Mouse (Mus musculus) limb, embryonic 10.5 days (tissue): ENCODE measurements around the gene Grm1. TPM values are rescaled to one million over a fixed set of nuclear protein-coding genes. Genes with fewer than 3 reads are reported as not detected.

Experiments used
- DNase-seq: peaks from one replicate; pipeline ENCODE4 v3.0.0-alpha.2; 2017; ENCODE audit warnings: low spot score
- H3K27ac ChIP-seq: fragments of 300-500 bp; sonication (generic); 2 replicates; pipeline ENCODE4 v1.5.1; 2016; ENCODE audit warnings: mild to moderate bottlenecking
- H3K27me3 ChIP-seq: fragments of 300-500 bp; sonication (generic); 2 replicates; pipeline ENCODE4 v1.6.1; 2016; ENCODE audit warnings: low read depth, mild to moderate bottlenecking; ENCODE audit not compliant: poor library complexity, severe bottlenecking
- H3K36me3 ChIP-seq: fragments of 300-500 bp; sonication (generic); 2 replicates; pipeline ENCODE4 v1.6.1; 2016; ENCODE audit warnings: mild to moderate bottlenecking, moderate library complexity
- H3K4me1 ChIP-seq: fragments of 300-500 bp; sonication (generic); 2 replicates; pipeline ENCODE4 v1.6.1; 2016
- H3K4me3 ChIP-seq: fragments of 300-500 bp; sonication (generic); 2 replicates; pipeline ENCODE4 v1.5.1; 2016; ENCODE audit warnings: mild to moderate bottlenecking, moderate library complexity
- H3K9me3 ChIP-seq: fragments of 300-500 bp; sonication (generic); replicated peaks from 2 replicates; pipeline ENCODE4 v1.6.1; 2016; ENCODE audit warnings: mild to moderate bottlenecking
- WGBS: fragments of 180-500 bp; shearing (Covaris S2); methylation state at CpG from one replicate; pipeline ENCODE4 v1.1.7; 2016; 5-methylcytosine and 5-hydroxymethylcytosine counted together
- polyA plus RNA-seq: library from polyadenylated mRNA; unstranded; fragments of >200 nt; fragmentation: Nextera tagmentation; extraction: Ambion mirVana; gene quantifications from 2 replicates; pipeline ENCODE4 v1.2.1, GENCODE M21; 2016

Grm1 gene
- polyA plus RNA-seq, 1 experiment from 2014 or later, result not detected

DNA sequence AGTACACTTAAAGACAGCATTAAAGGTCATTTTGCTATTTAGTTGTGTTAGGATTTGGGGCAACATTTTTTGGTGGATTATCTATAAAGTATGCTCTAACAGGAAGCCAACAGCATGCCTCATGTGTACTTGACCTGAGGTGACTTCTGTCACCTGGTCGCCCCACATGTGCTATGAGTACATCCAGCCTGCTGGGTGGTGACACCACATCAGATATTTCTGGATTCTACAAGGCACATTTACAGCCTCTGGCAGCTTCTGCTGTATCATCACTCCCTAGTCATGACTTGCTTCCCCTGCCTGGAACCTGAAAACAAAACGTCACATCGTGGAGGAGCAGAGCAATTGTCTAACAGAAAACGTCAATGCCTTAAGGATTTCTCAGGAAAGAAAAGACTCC lies 292.2 kb downstream of the Grm1 start:
- 88% methylated on average over 4 of the region's 4 CpGs for WGBS
- no peaks in the 10 kb centered on the region for H3K9me3 ChIP-seq

GRCm38 (mm10) chr10:10787906-10788416 lies 294.2 kb downstream of the Grm1 start:
- H3K27me3 ChIP-seq, result no peaks in the 10 kb centered on the region
- no peak overlapping the region for H3K4me3 ChIP-seq
- H3K27ac ChIP-seq, result no peak overlapping the region
- no peaks in the 10 kb centered on the region for H3K4me1 ChIP-seq
- DNase-seq, result no peak
- H3K36me3 ChIP-seq, result no peaks in the 10 kb centered on the region
- no peaks in the 10 kb centered on the region for H3K9me3 ChIP-seq
- 79% methylated on average over 5 of the region's 6 CpGs for WGBS

More for the DNA sequence above, 292.2 kb downstream of the Grm1 start:
- no peak overlapping the region for H3K4me3 ChIP-seq
- DNase-seq, result no peak
- no peak overlapping the region for H3K27ac ChIP-seq
- no peaks in the 10 kb centered on the region for H3K27me3 ChIP-seq
- no peaks in the 10 kb centered on the region for H3K4me1 ChIP-seq
- H3K36me3 ChIP-seq, result no peaks in the 10 kb centered on the region

- WGBS, result 92% methylated on average over 3 of the region's 3 CpGs
- no peak for DNase-seq
- H3K4me1 ChIP-seq, result no peaks in the 10 kb centered on the region
- no peak overlapping the region for H3K27ac ChIP-seq
- no peaks in the 10 kb centered on the region for H3K27me3 ChIP-seq
- no peak overlapping the region for H3K4me3 ChIP-seq
- no peaks in the 10 kb centered on the region for H3K36me3 ChIP-seq
- no peaks in the 10 kb centered on the region for H3K9me3 ChIP-seq
Measured at GRCm38 (mm10) chr10:10785122-10785521, 297.0 kb downstream of the Grm1 start.

DNA sequence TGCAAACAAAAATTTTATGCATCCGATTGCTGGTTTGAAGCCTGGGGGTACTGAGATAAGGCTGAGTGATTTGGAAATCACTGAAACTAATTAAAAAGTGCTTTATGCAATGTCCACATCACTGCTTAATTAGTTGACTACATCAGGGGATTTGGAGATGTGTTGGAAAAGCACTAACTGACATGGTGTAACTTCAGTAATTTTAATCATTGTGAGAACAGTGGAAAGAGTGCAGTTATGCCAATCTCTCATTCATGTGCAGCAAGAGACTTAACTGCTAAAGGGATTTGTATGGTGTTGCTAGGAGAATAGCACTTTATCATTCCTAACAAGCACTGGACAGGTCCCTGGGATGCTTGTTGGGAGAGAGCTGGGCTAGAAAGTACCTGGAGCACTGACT lies 307.3 kb downstream of the Grm1 start:
- H3K4me1 ChIP-seq, result no peaks in the 10 kb centered on the region
- H3K9me3 ChIP-seq, result no peaks in the 10 kb centered on the region
- no peak for DNase-seq
- WGBS, result 91% methylated on average over 1 of the region's 1 CpGs
- no peaks in the 10 kb centered on the region for H3K27me3 ChIP-seq
- H3K27ac ChIP-seq, result no peak overlapping the region
- no peak overlapping the region for H3K4me3 ChIP-seq
- no peaks in the 10 kb centered on the region for H3K36me3 ChIP-seq

DNA sequence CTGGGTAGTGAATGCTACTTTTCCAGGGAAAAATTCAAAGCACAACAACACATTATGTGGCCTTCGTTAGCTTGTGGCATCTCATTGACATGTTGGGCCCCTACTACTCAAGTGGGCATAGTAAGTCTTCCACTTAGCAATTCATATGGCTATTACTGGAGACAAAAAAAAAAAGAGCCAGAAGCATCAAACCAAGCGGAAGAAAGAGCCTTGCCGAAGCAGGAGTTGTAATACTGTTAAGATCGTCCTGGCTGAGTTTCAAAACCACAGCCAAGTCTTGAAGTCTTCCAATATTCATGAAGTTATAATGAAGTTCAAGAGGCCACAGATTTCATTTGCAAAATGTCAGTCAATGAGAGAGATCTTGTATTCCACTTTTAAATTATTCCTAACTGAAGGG lies 319.1 kb downstream of the Grm1 start:
- Histone ChIP-seq H3K4me3 (no peak overlapping the region), H3K27ac (no peak overlapping the region), H3K36me3 (no peaks in the 10 kb centered on the region), H3K27me3 (no peaks in the 10 kb centered on the region), H3K4me1 (no peaks in the 10 kb centered on the region), H3K9me3 (no peaks in the 10 kb centered on the region)
- 92% methylated on average over 4 of the region's 4 CpGs for WGBS
- no peak for DNase-seq

DNA sequence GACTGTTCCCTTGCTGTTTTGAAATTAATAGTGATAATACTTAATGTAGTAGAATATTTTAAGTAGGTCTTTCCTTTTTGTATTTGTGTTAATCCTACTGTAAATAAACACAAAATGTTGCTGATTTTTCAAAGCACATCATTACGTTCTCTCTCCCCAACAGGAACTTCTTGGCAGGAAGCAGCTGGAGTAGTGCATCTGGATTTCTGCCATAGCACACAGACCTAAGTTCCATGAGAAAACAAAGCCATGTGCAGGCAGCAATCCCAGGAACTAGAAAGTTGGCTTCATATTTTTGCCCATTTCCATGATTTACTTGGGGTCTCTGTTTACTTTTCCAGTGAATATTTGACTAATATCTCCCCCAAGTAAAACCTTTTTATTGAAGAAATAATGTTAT lies 320.9 kb downstream of the Grm1 start:
- no peaks in the 10 kb centered on the region for H3K4me1 ChIP-seq
- no peak overlapping the region for H3K4me3 ChIP-seq
- H3K27me3 ChIP-seq, result no peaks in the 10 kb centered on the region
- no peak for DNase-seq
- WGBS, result 88% methylated on average over 1 of the region's 1 CpGs
- H3K27ac ChIP-seq, result no peak overlapping the region
- no peaks in the 10 kb centered on the region for H3K9me3 ChIP-seq
- no peaks in the 10 kb centered on the region for H3K36me3 ChIP-seq

- no peak for DNase-seq
- Histone ChIP-seq H3K4me1 (no peaks in the 10 kb centered on the region), H3K27ac (no peak overlapping the region), H3K36me3 (no peaks in the 10 kb centered on the region), H3K27me3 (no peaks in the 10 kb centered on the region), H3K4me3 (no peak overlapping the region), H3K9me3 (no peaks in the 10 kb centered on the region)
- WGBS, result 88% methylated on average over 2 of the region's 2 CpGs
Measured at GRCm38 (mm10) chr10:10760801-10761200, 321.4 kb downstream of the Grm1 start.

GRCm38 (mm10) chr10:10751033-10751432 lies 331.1 kb downstream of the Grm1 start:
- no peak for DNase-seq
- no peak overlapping the region for H3K4me3 ChIP-seq
- H3K36me3 ChIP-seq, result no peaks in the 10 kb centered on the region
- H3K27me3 ChIP-seq, result no peaks in the 10 kb centered on the region
- WGBS, result 77% methylated on average over 1 of the region's 1 CpGs
- no peaks in the 10 kb centered on the region for H3K4me1 ChIP-seq
- H3K9me3 ChIP-seq, result no peaks in the 10 kb centered on the region
- H3K27ac ChIP-seq, result no peak overlapping the region

- H3K4me3 ChIP-seq, result no peak overlapping the region
- H3K36me3 ChIP-seq, result no peaks in the 10 kb centered on the region
- H3K27ac ChIP-seq, result no peak overlapping the region
- 82% methylated on average over 1 of the region's 1 CpGs for WGBS
- H3K9me3 ChIP-seq, result no peaks in the 10 kb centered on the region
- no peaks in the 10 kb centered on the region for H3K27me3 ChIP-seq
- no peaks in the 10 kb centered on the region for H3K4me1 ChIP-seq
- no peak for DNase-seq
Measured at GRCm38 (mm10) chr10:10744097-10744496, 338.1 kb downstream of the Grm1 start.

DNA sequence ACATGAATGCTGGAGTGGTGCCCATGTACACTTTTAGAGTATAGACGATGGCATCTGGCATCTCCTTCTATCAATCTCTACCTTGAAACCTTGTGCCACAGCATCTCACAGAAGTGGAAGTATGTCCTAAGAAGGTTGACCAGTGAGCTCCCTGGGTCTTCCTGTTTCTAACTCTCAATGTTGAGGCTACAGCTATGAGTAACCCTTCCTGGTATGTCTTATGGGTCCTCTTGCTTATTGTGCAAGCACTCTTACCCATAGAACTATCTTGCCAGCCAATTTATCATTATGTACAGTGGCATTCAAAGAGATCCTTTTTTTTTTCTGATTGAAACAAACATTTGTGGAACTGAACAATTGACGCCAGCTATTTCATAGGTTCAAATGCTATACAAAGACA lies 340.0 kb downstream of the Grm1 start:
- no peak overlapping the region for H3K27ac ChIP-seq
- H3K36me3 ChIP-seq, result no peaks in the 10 kb centered on the region
- H3K4me3 ChIP-seq, result no peak overlapping the region
- H3K9me3 ChIP-seq, result no peaks in the 10 kb centered on the region
- WGBS, result 95% methylated on average over 2 of the region's 2 CpGs
- DNase-seq, result no peak
- no peaks in the 10 kb centered on the region for H3K27me3 ChIP-seq
- H3K4me1 ChIP-seq, result no peaks in the 10 kb centered on the region

GRCm38 (mm10) chr10:10741314-10741713 lies 340.8 kb downstream of the Grm1 start:
- H3K4me3 ChIP-seq, result no peak overlapping the region
- DNase-seq, result no peak
- no peaks in the 10 kb centered on the region for H3K9me3 ChIP-seq
- no peaks in the 10 kb centered on the region for H3K27me3 ChIP-seq
- 94% methylated on average over 5 of the region's 5 CpGs for WGBS
- no peak overlapping the region for H3K27ac ChIP-seq
- no peaks in the 10 kb centered on the region for H3K36me3 ChIP-seq
- H3K4me1 ChIP-seq, result no peaks in the 10 kb centered on the region

- WGBS, result 90% methylated on average over 3 of the region's 3 CpGs
- Histone ChIP-seq H3K4me3 (no peak overlapping the region), H3K9me3 (no peaks in the 10 kb centered on the region), H3K27me3 (no peaks in the 10 kb centered on the region), H3K27ac (no peak overlapping the region), H3K36me3 (no peaks in the 10 kb centered on the region), H3K4me1 (no peaks in the 10 kb centered on the region)
- no peak for DNase-seq
Measured at GRCm38 (mm10) chr10:10740729-10741128, 341.4 kb downstream of the Grm1 start.

GRCm38 (mm10) chr10:10737041-10737681 lies 345.0 kb downstream of the Grm1 start:
- 84% methylated on average over 1 of the region's 1 CpGs for WGBS
- no peak overlapping the region for H3K27ac ChIP-seq
- H3K36me3 ChIP-seq, result no peaks in the 10 kb centered on the region
- no peaks in the 10 kb centered on the region for H3K27me3 ChIP-seq
- H3K4me1 ChIP-seq, result no peaks in the 10 kb centered on the region
- H3K4me3 ChIP-seq, result no peak overlapping the region
- H3K9me3 ChIP-seq, result no peaks in the 10 kb centered on the region
- no peak for DNase-seq

- Histone ChIP-seq H3K4me3 (no peak overlapping the region), H3K9me3 (no peaks in the 10 kb centered on the region), H3K27ac (no peak overlapping the region), H3K36me3 (no peaks in the 10 kb centered on the region), H3K27me3 (no peaks in the 10 kb centered on the region), H3K4me1 (no peaks in the 10 kb centered on the region)
- no peak for DNase-seq
- WGBS, result 89% methylated on average over 5 of the region's 5 CpGs
Measured at GRCm38 (mm10) chr10:10734561-10734960, 347.6 kb downstream of the Grm1 start.
